Mouse (Mus musculus): ENCODE data around the gene Pcnx. TPM values are rescaled to one million over a fixed set of nuclear protein-coding genes. Genes with fewer than 3 reads are reported as not detected.

Gene Pcnx
- polyA plus RNA-seq, 1 experiment from 2014 or later, result 8.6 TPM

- no peak overlapping the region for H3K27ac ChIP-seq
- no peak overlapping the region for H3K9ac ChIP-seq
- H3K4me1 ChIP-seq, result peaks cover 8% of the 10 kb centered on the region; the same call in 1 of the 2 replicates
- H3K4me3 ChIP-seq, result no peak overlapping the region
- no peak overlapping the region for H3K4me2 ChIP-seq
- H3K27me3 ChIP-seq, result no peaks in the 10 kb centered on the region
- WGBS, result 86% methylated on average over 8 of the region's 8 CpGs
- H3K9me3 ChIP-seq (replicated peaks), result no peaks in the 10 kb centered on the region
- no peaks in the 10 kb centered on the region for H3K36me3 ChIP-seq (ENCODE audit: poor library complexity, severe bottlenecking)
- ATAC-seq, result no peak
Measured at GRCm38 (mm10) chr12:81836162-81836561, 23.7 kb upstream of the Pcnx start.

GRCm38 (mm10) chr12:81837463-81837862 is 22.4 kb upstream of the Pcnx start:
- Histone ChIP-seq H3K27me3 (no peaks in the 10 kb centered on the region), H3K4me2 (no peak overlapping the region), H3K9me3 (replicated peaks) (no peaks in the 10 kb centered on the region), H3K27ac (no peak overlapping the region), H3K9ac (no peak overlapping the region), H3K4me1 (peaks cover 8% of the 10 kb centered on the region; the same call in 1 of the 2 replicates), H3K36me3 (ENCODE audit: poor library complexity, severe bottlenecking) (no peaks in the 10 kb centered on the region), H3K4me3 (no peak overlapping the region)
- 41% methylated on average over 5 of the region's 5 CpGs for WGBS
- no peak for ATAC-seq

- no peak for ATAC-seq
- WGBS, result 93% methylated on average over 5 of the region's 5 CpGs
- H3K4me3 ChIP-seq, result no peak overlapping the region
- no peak overlapping the region for H3K27ac ChIP-seq
- H3K4me1 ChIP-seq, result peaks cover 13% of the 10 kb centered on the region
- H3K4me2 ChIP-seq, result no peak overlapping the region
- H3K36me3 ChIP-seq (ENCODE audit: poor library complexity, severe bottlenecking), result no peaks in the 10 kb centered on the region
- no peak overlapping the region for H3K9ac ChIP-seq
- H3K9me3 ChIP-seq (replicated peaks), result no peaks in the 10 kb centered on the region
- no peaks in the 10 kb centered on the region for H3K27me3 ChIP-seq
Measured at GRCm38 (mm10) chr12:81839663-81840062, 20.2 kb upstream of the Pcnx start.

GRCm38 (mm10) chr12:81841046-81841445 is 18.8 kb upstream of the Pcnx start:
- no peaks in the 10 kb centered on the region for H3K36me3 ChIP-seq (ENCODE audit: poor library complexity, severe bottlenecking)
- H3K4me1 ChIP-seq, result peaks cover 19% of the 10 kb centered on the region
- H3K4me2 ChIP-seq, result no peak overlapping the region
- 88% methylated on average over 5 of the region's 5 CpGs for WGBS
- no peak overlapping the region for H3K9ac ChIP-seq
- no peaks in the 10 kb centered on the region for H3K9me3 ChIP-seq (replicated peaks)
- ATAC-seq, result no peak
- no peak overlapping the region for H3K4me3 ChIP-seq
- no peak overlapping the region for H3K27ac ChIP-seq
- H3K27me3 ChIP-seq, result no peaks in the 10 kb centered on the region

- WGBS, result 84% methylated on average over 5 of the region's 5 CpGs
- H3K27me3 ChIP-seq, result no peaks in the 10 kb centered on the region
- no peak overlapping the region for H3K4me2 ChIP-seq
- no peak overlapping the region for H3K4me3 ChIP-seq
- H3K9ac ChIP-seq, result no peak overlapping the region
- H3K36me3 ChIP-seq (ENCODE audit: poor library complexity, severe bottlenecking), result no peaks in the 10 kb centered on the region
- H3K27ac ChIP-seq, result no peak overlapping the region
- H3K4me1 ChIP-seq, result peaks cover 11% of the 10 kb centered on the region
- ATAC-seq, result no peak
- H3K9me3 ChIP-seq (replicated peaks), result no peaks in the 10 kb centered on the region
Measured at GRCm38 (mm10) chr12:81843501-81843900, 16.3 kb upstream of the Pcnx start.

- no peaks in the 10 kb centered on the region for H3K9me3 ChIP-seq (replicated peaks)
- 52% methylated on average over 13 of the region's 13 CpGs for WGBS
- no peak overlapping the region for H3K27ac ChIP-seq
- ATAC-seq, result no peak
- H3K36me3 ChIP-seq (ENCODE audit: poor library complexity, severe bottlenecking), result no peaks in the 10 kb centered on the region
- no peaks in the 10 kb centered on the region for H3K27me3 ChIP-seq
- H3K4me2 ChIP-seq, result peak overlapping the region; percentile 43
- peaks cover 11% of the 10 kb centered on the region for H3K4me1 ChIP-seq
- H3K9ac ChIP-seq, result no peak overlapping the region
- H3K4me3 ChIP-seq, result no peak overlapping the region
Measured at GRCm38 (mm10) chr12:81844572-81844971, 15.3 kb upstream of the Pcnx start.

- H3K9me3 ChIP-seq (replicated peaks), result no peaks in the 10 kb centered on the region
- peak overlapping the region; percentile 43 for H3K4me2 ChIP-seq
- WGBS, result 11% methylated on average over 14 of the region's 14 CpGs
- no peak overlapping the region for H3K9ac ChIP-seq
- no peak overlapping the region for H3K27ac ChIP-seq
- ATAC-seq, result no peak
- H3K4me3 ChIP-seq, result peak overlapping the region; percentile 12; the same call in 1 of the 2 replicates
- H3K27me3 ChIP-seq, result no peaks in the 10 kb centered on the region
- H3K4me1 ChIP-seq, result peaks cover 11% of the 10 kb centered on the region
- H3K36me3 ChIP-seq (ENCODE audit: poor library complexity, severe bottlenecking), result no peaks in the 10 kb centered on the region
Measured at GRCm38 (mm10) chr12:81844981-81845380, 14.8 kb upstream of the Pcnx start.

- no peak overlapping the region for H3K9ac ChIP-seq
- no peak overlapping the region for H3K4me2 ChIP-seq
- peaks cover 6% of the 10 kb centered on the region for H3K4me1 ChIP-seq
- ATAC-seq, result no peak
- H3K9me3 ChIP-seq (replicated peaks), result no peaks in the 10 kb centered on the region
- H3K4me3 ChIP-seq, result no peak overlapping the region
- 65% methylated on average over 8 of the region's 8 CpGs for WGBS
- H3K27ac ChIP-seq, result no peak overlapping the region
- no peaks in the 10 kb centered on the region for H3K36me3 ChIP-seq (ENCODE audit: poor library complexity, severe bottlenecking)
- H3K27me3 ChIP-seq, result no peaks in the 10 kb centered on the region
Measured at GRCm38 (mm10) chr12:81849629-81850028, 10.2 kb upstream of the Pcnx start.

- Histone ChIP-seq H3K9ac (no peak overlapping the region), H3K4me2 (no peak overlapping the region), H3K4me1 (0 out of 2 replicates have a peak, but pooled peaks cover 13% of the 10 kb centered on the region), H3K9me3 (replicated peaks) (no peaks in the 10 kb centered on the region), H3K36me3 (ENCODE audit: poor library complexity, severe bottlenecking) (no peaks in the 10 kb centered on the region), H3K27ac (no peak overlapping the region), H3K4me3 (no peak overlapping the region), H3K27me3 (0 out of 2 replicates have a peak, but pooled peaks cover 3% of the 10 kb centered on the region)
- WGBS, result 89% methylated on average over 2 of the region's 2 CpGs
- no peak for ATAC-seq
Measured at GRCm38 (mm10) chr12:81852551-81852950, 7.3 kb upstream of the Pcnx start.

- H3K27me3 ChIP-seq, result 0 out of 2 replicates have a peak, but pooled peaks cover 3% of the 10 kb centered on the region
- no peaks in the 10 kb centered on the region for H3K9me3 ChIP-seq (replicated peaks)
- no peak overlapping the region for H3K9ac ChIP-seq
- H3K27ac ChIP-seq, result no peak overlapping the region
- H3K36me3 ChIP-seq (ENCODE audit: poor library complexity, severe bottlenecking), result no peaks in the 10 kb centered on the region
- 0 out of 2 replicates have a peak, but pooled peaks cover 16% of the 10 kb centered on the region for H3K4me1 ChIP-seq
- no peak overlapping the region for H3K4me3 ChIP-seq
- H3K4me2 ChIP-seq, result no peak overlapping the region
- no peak for ATAC-seq
- 85% methylated on average over 14 of the region's 14 CpGs for WGBS
Measured at GRCm38 (mm10) chr12:81852977-81853376, 6.8 kb upstream of the Pcnx start.

GRCm38 (mm10) chr12:81853543-81853942 is 6.3 kb upstream of the Pcnx start:
- no peak overlapping the region for H3K4me2 ChIP-seq
- ATAC-seq, result no peak
- no peaks in the 10 kb centered on the region for H3K9me3 ChIP-seq (replicated peaks)
- no peak overlapping the region for H3K27ac ChIP-seq
- 0 out of 2 replicates have a peak, but pooled peaks cover 3% of the 10 kb centered on the region for H3K27me3 ChIP-seq
- H3K9ac ChIP-seq, result no peak overlapping the region
- WGBS, result 89% methylated on average over 9 of the region's 9 CpGs
- H3K4me3 ChIP-seq, result no peak overlapping the region
- 0 out of 2 replicates have a peak, but pooled peaks cover 16% of the 10 kb centered on the region for H3K4me1 ChIP-seq
- no peaks in the 10 kb centered on the region for H3K36me3 ChIP-seq (ENCODE audit: poor library complexity, severe bottlenecking)

- Histone ChIP-seq H3K4me3 (no peak overlapping the region), H3K27me3 (0 out of 2 replicates have a peak, but pooled peaks cover 3% of the 10 kb centered on the region), H3K4me1 (peaks cover 16% of the 10 kb centered on the region; the same call in 1 of the 2 replicates), H3K9ac (no peak overlapping the region), H3K9me3 (replicated peaks) (no peaks in the 10 kb centered on the region), H3K4me2 (no peak overlapping the region), H3K27ac (no peak overlapping the region), H3K36me3 (ENCODE audit: poor library complexity, severe bottlenecking) (no peaks in the 10 kb centered on the region)
- WGBS, result 82% methylated on average over 8 of the region's 8 CpGs
- no peak for ATAC-seq
Measured at GRCm38 (mm10) chr12:81855031-81855430, 4.8 kb upstream of the Pcnx start.

- H3K9ac ChIP-seq, result no peak overlapping the region
- 0 out of 2 replicates have a peak, but pooled peaks cover 3% of the 10 kb centered on the region for H3K27me3 ChIP-seq
- peaks cover 24% of the 10 kb centered on the region for H3K4me1 ChIP-seq
- no peak for ATAC-seq
- H3K4me2 ChIP-seq, result no peak overlapping the region
- 38% methylated on average over 4 of the region's 4 CpGs for WGBS
- no peaks in the 10 kb centered on the region for H3K9me3 ChIP-seq (replicated peaks)
- no peaks in the 10 kb centered on the region for H3K36me3 ChIP-seq (ENCODE audit: poor library complexity, severe bottlenecking)
- H3K4me3 ChIP-seq, result no peak overlapping the region
- no peak overlapping the region for H3K27ac ChIP-seq
Measured at GRCm38 (mm10) chr12:81856696-81857095, 3.1 kb upstream of the Pcnx start.
